Mouse (Mus musculus) hindbrain, postnatal 0 days (tissue): ENCODE data around the gene Clic1. TPM values are rescaled to one million over a fixed set of nuclear protein-coding genes. Genes with fewer than 3 reads are reported as not detected.

Experiments
- ATAC-seq: fragments of 200-750 bp; cut with Nextera tagmentation; 2 replicates; pipeline ENCODE4 v1.8.0; 2017; ENCODE audit warnings: mild to moderate bottlenecking, moderate TSS enrichment, moderate library complexity
- DNase-seq: peaks from one replicate; pipeline ENCODE4 v3.0.0-alpha.2; 2015; ENCODE audit warnings: low spot score
- H3K27ac ChIP-seq: fragments of 300-500 bp; sonication (generic); 2 replicates; pipeline ENCODE4 v1.5.1; 2014; ENCODE audit warnings: mild to moderate bottlenecking
- H3K27me3 ChIP-seq: fragments of 300-500 bp; sonication (generic); 2 replicates; pipeline ENCODE4 v1.6.1; 2014; ENCODE audit warnings: low read length, mixed read lengths; ENCODE audit not compliant: insufficient read depth
- H3K36me3 ChIP-seq: fragments of 300-500 bp; sonication (generic); 2 replicates; pipeline ENCODE4 v1.6.1; 2014; ENCODE audit warnings: low read length, mixed read lengths; ENCODE audit not compliant: insufficient read depth
- H3K4me1 ChIP-seq: fragments of 300-500 bp; sonication (generic); 2 replicates; pipeline ENCODE4 v1.6.1; 2014; ENCODE audit warnings: antibody characterized with exemption, low read length, mixed read lengths; ENCODE audit not compliant: insufficient read depth
- H3K4me2 ChIP-seq: fragments of 300-500 bp; sonication (generic); 2 replicates; pipeline ENCODE4 v1.6.1; 2014; ENCODE audit warnings: low read depth, mild to moderate bottlenecking, low read length, moderate library complexity, mixed read lengths
- H3K4me3 ChIP-seq: fragments of 300-500 bp; sonication (generic); 2 replicates; pipeline ENCODE4 v1.5.1; 2014; ENCODE audit warnings: low read length
- H3K9ac ChIP-seq: fragments of 300-500 bp; sonication (generic); replicated peaks from 2 replicates; pipeline ENCODE4 v1.6.1; 2014; ENCODE audit warnings: mild to moderate bottlenecking, low read length, moderate library complexity, mixed read lengths
- H3K9me3 ChIP-seq: fragments of 300-500 bp; sonication (generic); 2 replicates; pipeline ENCODE4 v1.6.1; 2016; ENCODE audit warnings: low read length, mixed read lengths
- CTCF ChIP-seq: IDR thresholded peaks from 2 replicates; pipeline ENCODE4 v1.5.1; 2016; ENCODE audit warnings: antibody characterized with exemption, control low read depth, low read depth
- WGBS: fragments of 180-500 bp; shearing (Covaris S2); extraction: QIAGEN DNeasy Blood & Tissue Kit; methylation state at CpG from one replicate; pipeline ENCODE4 v1.1.7; 2014; 5-methylcytosine and 5-hydroxymethylcytosine counted together
- polyA plus RNA-seq: library from polyadenylated mRNA; unstranded; fragments of >200 nt; fragmentation: Nextera tagmentation; extraction: Ambion mirVana; gene quantifications from 2 replicates; pipeline ENCODE4 v1.2.1, GENCODE M21; 2015
- total RNA-seq: library from RNA; depleted of rRNA; stranded (reverse); fragments of >200 nt; gene quantifications from 2 replicates; pipeline ENCODE4 v1.2.3, GENCODE M21; 2014

Gene Clic1
- total and polyA plus RNA-seq, 2 experiments from 2014 or later, result 59.5 to 81.9 TPM

GRCm38 (mm10) chr17:35048932-35049440 is 780 bp upstream of the Clic1 start:
- 72% methylated on average over 5 of the region's 5 CpGs for WGBS
- no peak overlapping the region for H3K4me3 ChIP-seq
- no peak for DNase-seq
- H3K4me1 ChIP-seq, result 0 out of 2 replicates have a peak, but pooled peaks cover 4% of the 10 kb centered on the region
- H3K27me3 ChIP-seq, result no peaks in the 10 kb centered on the region
- H3K36me3 ChIP-seq, result no peaks in the 10 kb centered on the region
- no peak for TF ChIP-seq CTCF
- H3K9me3 ChIP-seq, result no peaks in the 10 kb centered on the region
- peak overlapping the region; percentile 86; the same call in 1 of the 2 replicates for H3K27ac ChIP-seq
- ATAC-seq, result no peak
- no peak overlapping the region for H3K9ac ChIP-seq
- H3K4me2 ChIP-seq, result peak overlapping the region; percentile 67; the same call in 1 of the 2 replicates

GRCm38 (mm10) chr17:35050126-35050750 is 472 bp downstream of the Clic1 start:
- no peak for ATAC-seq
- DNase-seq, result peak; percentile 58
- Histone ChIP-seq H3K9me3 (no peaks in the 10 kb centered on the region), H3K4me1 (0 out of 2 replicates have a peak, but pooled peaks cover 4% of the 10 kb centered on the region), H3K4me3 (peak overlapping the region; percentile 44), H3K9ac (peak overlapping the region; percentile 52), H3K36me3 (no peaks in the 10 kb centered on the region), H3K27me3 (no peaks in the 10 kb centered on the region), H3K27ac (peak overlapping the region; percentile 86), H3K4me2 (peak overlapping the region; percentile 67)
- TF ChIP-seq CTCF, result no peak
- 3% methylated on average over 27 of the region's 27 CpGs for WGBS

- H3K27me3 ChIP-seq, result no peaks in the 10 kb centered on the region
- H3K4me1 ChIP-seq, result 0 out of 2 replicates have a peak, but pooled peaks cover 4% of the 10 kb centered on the region
- peak overlapping the region; percentile 67 for H3K4me2 ChIP-seq
- 10% methylated on average over 20 of the region's 21 CpGs for WGBS
- DNase-seq (peak; percentile 83), ATAC-seq (peak; percentile 74)
- TF ChIP-seq CTCF, result no peak
- no peaks in the 10 kb centered on the region for H3K9me3 ChIP-seq
- no peaks in the 10 kb centered on the region; the same call in 1 of the 2 replicates for H3K36me3 ChIP-seq
- H3K27ac ChIP-seq, result peak overlapping the region; percentile 74
- H3K9ac ChIP-seq, result peak overlapping the region; percentile 51
- H3K4me3 ChIP-seq, result peak overlapping the region; percentile 44
These were observed 1.7 kb downstream of the Clic1 start for GRCm38 (mm10) chr17:35051156-35052086.

- DNase-seq (no peak), ATAC-seq (no peak)
- peak overlapping the region; percentile 67; the same call in 1 of the 2 replicates for H3K4me2 ChIP-seq
- 0 out of 2 replicates have a peak, but pooled peaks cover 4% of the 10 kb centered on the region for H3K4me1 ChIP-seq
- H3K9me3 ChIP-seq, result no peaks in the 10 kb centered on the region
- no peak overlapping the region; the same call in 1 of the 2 replicates for H3K4me3 ChIP-seq
- WGBS, result 70% methylated on average over 12 of the region's 12 CpGs
- H3K27me3 ChIP-seq, result no peaks in the 10 kb centered on the region
- no peaks in the 10 kb centered on the region; the same call in 1 of the 2 replicates for H3K36me3 ChIP-seq
- H3K9ac ChIP-seq, result peak overlapping the region; percentile 22; the same call in 1 of the 2 replicates
- peak overlapping the region; percentile 74 for H3K27ac ChIP-seq
- no peak for TF ChIP-seq CTCF
These were observed 2.6 kb downstream of the Clic1 start for GRCm38 (mm10) chr17:35052271-35052798.

- DNase-seq (no peak), ATAC-seq (no peak)
- Histone ChIP-seq H3K27ac (no peak overlapping the region), H3K27me3 (no peaks in the 10 kb centered on the region), H3K4me2 (no peak overlapping the region), H3K4me1 (peaks cover 6% of the 10 kb centered on the region; the same call in 1 of the 2 replicates), H3K36me3 (no peaks in the 10 kb centered on the region; the same call in 1 of the 2 replicates), H3K9me3 (no peaks in the 10 kb centered on the region), H3K9ac (no peak overlapping the region), H3K4me3 (no peak overlapping the region)
- no peak for TF ChIP-seq CTCF
- WGBS, result 89% methylated on average over 7 of the region's 7 CpGs
These were observed 6.1 kb downstream of the Clic1 start for GRCm38 (mm10) chr17:35055691-35056495.
